Mouse (Mus musculus) retina, embryonic 14.5 days (tissue): ENCODE measurements at regions not wholly inside any gene's neighbourhood (a gene's known extent, or its start where the extent isn't known, plus 50 kb on each side); places are given as distances from the start of the nearest gene placed in this dataset.
"Not testable (repeated sequence)": the region's sequence is repeated elsewhere in the genome, so short reads cannot be mapped to it uniquely, and the experiment has no call there.

ENCODE experiments used
- DNase-seq: peaks from one replicate; pipeline ENCODE4 v3.0.0-alpha.2; 2015; ENCODE audit warnings: low spot score

GRCm38 (mm10) chr13:89375526-89376474, 163.8 kb upstream of the Hapln1 start:
- peak; percentile 57 for DNase-seq

GRCm38 (mm10) chr13:89378365-89378764, 161.2 kb upstream of the Hapln1 start:
- DNase-seq = no peak

DNA sequence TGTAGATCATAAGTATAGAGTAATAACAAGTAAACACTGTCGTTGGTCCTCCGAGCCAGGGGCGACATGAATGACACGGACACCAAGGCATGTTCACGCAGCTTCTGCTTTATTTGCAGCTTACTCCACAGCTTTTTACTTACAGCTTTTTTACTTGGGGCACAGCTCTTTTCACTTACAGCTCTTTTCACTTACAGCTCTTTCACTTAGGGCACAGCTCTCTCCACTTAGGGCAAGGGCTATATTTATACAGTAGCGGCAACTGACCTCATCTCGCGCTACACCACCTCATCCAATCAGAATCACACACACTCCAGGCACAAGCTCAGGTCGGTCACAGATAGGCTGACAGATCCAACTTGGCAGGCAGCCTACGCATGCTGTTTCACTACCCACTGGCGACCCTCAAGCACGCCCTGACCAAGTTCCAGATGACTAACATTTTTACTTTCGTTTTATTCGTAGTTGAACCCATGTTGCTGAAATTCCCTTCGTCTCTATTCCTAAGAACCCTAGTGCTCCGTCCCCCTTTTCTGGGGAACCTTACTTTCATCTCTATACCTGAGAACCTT, 155.9 kb upstream of the Hapln1 start:
- DNase-seq = not testable (repeated sequence)

- DNase-seq = no peak
These were observed 154.9 kb upstream of the Hapln1 start for GRCm38 (mm10) chr13:89384598-89385145.

DNA sequence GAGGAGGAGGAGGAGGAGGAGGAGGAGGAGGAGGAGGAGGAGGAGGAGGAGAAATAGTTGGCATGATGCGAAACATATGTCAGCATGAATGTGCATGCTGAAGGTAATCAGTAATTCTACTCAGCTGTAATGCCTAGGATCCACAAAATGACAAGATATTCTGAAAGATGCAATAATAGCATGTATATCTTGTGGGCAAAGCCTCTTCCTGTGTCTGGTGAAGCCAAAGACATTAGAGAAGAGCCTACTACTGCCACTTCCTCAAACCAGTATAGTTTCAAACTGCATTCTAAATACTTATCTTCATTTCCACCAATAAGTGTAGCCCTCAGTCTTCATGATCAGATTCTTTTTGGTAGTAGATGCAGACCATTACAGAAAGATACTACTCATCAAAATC, 152.2 kb upstream of the Hapln1 start:
- no peak for DNase-seq

DNA sequence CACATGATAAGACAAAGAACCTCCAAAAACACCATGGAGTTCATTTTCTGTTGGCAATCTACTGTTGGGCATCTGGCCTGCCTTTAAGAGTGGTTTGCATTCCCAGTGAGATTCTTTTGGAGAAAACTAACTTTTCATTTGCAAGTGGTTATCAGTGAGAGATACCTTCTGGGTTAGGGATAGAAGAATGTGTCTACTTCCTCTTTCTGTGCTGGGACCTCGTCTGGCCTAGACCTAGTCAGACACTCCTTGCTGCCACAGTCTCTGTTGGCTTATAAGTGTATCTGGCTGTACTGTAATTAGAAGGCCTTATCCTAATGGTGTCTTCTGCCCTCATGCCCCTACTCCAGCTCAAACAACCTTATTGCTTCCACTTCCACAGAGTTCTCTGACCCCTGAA, 150.4 kb upstream of the Hapln1 start:
- DNase-seq = no peak

DNA sequence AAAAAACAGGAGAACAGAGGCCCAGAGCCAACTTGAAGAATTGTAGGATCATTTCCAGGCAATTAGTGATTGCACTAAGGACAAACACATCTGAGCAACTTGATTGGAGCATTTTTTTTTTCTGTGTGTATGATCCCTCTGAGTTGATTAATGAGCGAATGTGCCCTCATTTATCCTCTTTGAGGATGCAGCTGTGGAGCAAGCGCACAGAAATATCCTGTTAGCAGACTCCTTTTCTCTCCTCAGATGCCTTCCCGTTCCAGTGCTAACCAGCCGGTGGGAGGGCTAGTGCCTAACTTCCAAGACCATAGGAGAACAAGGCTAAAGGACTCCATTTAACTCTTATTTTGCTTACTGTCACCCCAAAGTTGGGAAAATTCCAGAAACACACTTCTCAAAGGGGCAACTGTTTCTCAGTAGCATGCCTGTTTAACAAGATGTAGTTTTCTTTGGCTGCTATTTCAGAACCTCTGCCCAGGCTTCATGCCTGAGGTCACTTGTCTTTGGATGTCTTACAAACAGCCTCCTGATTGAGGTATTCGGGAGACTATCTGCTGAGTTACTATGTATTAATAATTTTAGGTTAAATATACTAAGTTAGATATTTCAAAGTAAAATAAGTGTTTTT, 144.8 kb upstream of the Hapln1 start:
- no peak for DNase-seq

DNA sequence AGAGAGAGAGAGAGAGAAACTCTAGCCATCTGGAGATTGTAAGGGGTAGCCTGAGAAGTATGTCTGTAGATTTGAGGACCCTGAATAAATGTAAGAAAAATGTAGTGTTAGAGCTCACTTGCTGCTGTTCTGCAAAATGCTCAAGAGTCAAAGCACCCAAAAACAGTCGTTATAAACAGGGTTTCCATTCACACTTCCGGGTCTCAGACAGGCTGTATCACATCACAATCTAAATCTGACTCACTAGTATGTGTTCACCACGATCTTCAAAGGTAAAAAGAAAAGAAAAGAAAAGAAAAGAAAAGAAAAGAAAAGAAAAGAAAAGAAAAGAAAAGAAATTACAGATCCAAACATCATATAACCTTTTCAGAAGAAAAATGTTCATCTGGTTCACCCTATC, 143.7 kb upstream of the Hapln1 start:
- no peak for DNase-seq

GRCm38 (mm10) chr13:89401084-89401671, 138.4 kb upstream of the Hapln1 start:
- DNase-seq = no peak

- no peak for DNase-seq
These were observed 129.1 kb upstream of the Hapln1 start for GRCm38 (mm10) chr13:89410504-89410903.

DNA sequence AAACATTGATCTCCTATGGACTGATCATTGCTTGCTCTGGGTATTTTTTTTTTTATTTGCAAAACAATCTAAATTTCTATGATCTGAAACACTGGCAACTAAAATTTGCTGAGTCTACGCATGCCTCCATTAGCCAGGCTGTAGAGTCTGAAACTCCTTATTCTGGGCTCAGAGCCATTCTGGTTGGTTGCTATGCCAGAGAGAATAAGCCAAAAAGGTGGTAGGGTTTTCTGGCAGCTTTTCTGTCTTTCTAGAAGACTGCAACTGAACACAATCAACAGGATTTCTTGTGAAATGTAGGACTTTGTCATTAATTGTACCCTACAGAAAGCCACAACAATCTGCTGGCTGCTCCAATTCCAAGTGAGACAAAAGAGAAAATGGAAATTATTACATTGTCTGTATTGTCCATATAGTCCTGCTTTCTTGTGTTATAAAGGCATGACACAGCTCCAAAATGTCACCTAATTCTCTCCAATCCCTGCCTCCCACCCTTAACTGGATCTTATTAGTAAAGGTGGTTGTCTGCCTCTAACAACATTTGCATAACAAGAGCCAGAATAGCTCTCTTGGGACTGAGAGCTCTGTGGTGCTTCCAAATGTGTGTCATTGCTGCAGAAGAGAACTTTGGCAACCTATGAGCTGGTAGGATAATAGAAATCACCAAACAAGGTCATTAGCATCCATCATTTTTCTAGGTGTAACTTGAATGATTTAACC, 126.7 kb upstream of the Hapln1 start:
- DNase-seq = no peak

DNA sequence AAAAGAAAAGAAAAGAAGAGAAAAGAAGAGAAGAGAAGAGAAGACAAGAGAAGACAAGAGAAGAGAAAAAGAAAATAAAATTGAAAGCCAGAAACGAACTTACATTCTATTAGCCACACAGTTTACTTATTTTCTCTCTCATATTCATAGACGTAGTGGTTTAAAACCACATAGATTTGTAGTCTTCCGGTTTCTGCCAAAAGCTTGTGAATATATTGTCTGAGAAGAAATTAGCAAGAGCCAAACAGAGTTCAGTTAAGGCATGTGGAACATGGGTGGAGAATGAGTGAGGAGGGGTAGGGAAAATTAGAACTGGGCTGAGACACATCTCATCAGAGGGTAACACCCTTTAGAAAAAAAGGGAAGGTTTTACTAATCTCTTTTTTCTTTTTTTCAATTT, 120.8 kb upstream of the Hapln1 start:
- DNase-seq = no peak

GRCm38 (mm10) chr13:89421833-89422232, 117.8 kb upstream of the Hapln1 start:
- DNase-seq = no peak

DNA sequence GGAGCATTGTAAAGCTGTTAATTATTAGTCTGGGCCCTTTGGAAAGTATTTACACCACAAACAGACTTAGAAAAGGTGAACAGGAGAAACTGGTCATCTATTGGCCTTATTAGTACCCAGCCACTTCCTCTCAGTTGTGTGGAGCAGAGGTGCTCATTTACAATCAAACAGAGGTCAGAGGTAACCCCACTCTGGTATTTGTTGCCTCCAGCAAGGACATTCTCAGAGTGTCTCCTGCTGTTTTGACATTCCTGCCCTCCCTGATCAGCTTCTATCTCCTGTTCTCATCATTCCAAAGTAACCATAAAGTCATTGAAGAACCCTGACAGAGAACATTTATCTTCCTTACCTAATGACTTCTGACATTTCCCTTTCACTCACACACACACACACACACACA, 116.1 kb upstream of the Hapln1 start:
- DNase-seq = no peak

- DNase-seq = peak; percentile 35
These were observed 111.1 kb upstream of the Hapln1 start for GRCm38 (mm10) chr13:89428272-89429071.

- no peak for DNase-seq
These were observed 94.7 kb upstream of the Hapln1 start for GRCm38 (mm10) chr13:89444847-89445246.

DNA sequence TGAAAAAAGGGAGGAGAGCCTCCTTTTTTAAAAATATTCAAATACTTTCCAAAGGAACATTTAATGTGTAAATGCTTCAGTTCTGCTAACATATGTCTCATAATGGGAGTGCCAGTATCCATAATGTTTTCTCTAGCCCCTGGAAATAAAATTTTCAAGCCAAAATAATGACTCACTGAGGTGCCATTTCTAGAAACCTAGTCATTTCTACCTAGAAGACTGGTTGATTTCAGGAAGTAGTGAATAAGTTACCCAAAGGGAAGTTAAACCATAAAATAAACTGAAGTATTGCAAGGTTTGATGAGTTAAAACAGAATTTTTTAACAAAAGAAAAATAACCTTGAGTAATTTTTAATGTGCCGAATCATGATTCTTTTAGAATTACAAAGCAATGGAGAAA, 85.8 kb upstream of the Hapln1 start:
- DNase-seq = no peak

- DNase-seq = no peak
These were observed 85.2 kb upstream of the Hapln1 start for GRCm38 (mm10) chr13:89454249-89455018.

GRCm38 (mm10) chr13:89463746-89464145, 75.8 kb upstream of the Hapln1 start:
- DNase-seq = no peak
